Mouse (Mus musculus) regulatory T cell (primary cell): Measurements from ENCODE around the gene Obsl1.

Source experiments
- in situ Hi-C: fragments of 300-600 bp; cut with MboI, MseI; formaldehyde crosslinking; loops from one replicate; pipeline ENCODE4 v1.15.1; 2025; ENCODE audit warnings: high pct_unique_total_duplicates

Obsl1 gene

DNA sequence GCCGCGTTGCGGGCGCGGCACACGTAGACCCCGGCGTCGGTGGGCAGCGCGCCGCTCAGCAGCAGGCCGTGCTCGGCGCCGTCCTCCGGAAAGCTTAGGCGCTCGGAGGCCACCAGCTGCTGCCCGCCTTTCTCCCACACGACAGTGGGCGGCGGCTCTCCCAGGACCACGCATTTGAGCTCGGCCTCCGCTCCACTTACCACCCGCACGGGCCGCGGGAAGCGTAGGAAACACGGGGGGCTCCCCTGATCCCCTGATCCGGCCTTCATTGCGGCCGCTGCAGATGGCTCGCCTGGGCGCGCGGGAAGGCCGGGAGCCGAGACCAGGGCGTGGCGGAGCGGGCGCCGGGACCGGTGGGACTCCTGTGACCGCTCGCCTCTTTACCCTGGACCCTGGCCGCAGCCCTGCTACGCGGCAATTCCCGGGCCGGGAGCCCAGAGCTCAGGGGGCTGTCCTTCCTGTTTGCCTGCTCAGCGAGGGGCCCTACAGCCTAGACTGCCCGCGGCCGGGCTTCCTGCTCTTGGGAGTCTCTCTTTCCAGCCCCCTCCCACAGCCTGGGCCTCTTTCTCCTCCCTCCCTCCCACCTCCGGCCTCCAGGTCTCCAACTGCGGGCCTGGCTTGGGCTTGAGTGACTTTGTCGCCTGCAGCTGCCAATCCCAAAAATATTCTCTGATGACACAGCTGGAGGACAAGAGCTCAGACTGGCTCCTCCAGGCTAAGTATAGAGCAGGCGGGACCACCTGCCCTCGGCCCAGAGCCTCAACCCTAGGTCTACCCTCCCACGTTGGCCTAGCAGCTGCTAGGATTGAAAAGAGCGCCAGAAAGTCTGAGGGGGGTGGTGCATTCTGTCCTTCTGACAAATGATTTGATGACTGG, at the start of gene Obsl1:
TSS of gene Obsl1 (minus strand) at position 497 of the 876 bp plus-strand sequence.
- in situ Hi-C loops, result no loop called here

DNA sequence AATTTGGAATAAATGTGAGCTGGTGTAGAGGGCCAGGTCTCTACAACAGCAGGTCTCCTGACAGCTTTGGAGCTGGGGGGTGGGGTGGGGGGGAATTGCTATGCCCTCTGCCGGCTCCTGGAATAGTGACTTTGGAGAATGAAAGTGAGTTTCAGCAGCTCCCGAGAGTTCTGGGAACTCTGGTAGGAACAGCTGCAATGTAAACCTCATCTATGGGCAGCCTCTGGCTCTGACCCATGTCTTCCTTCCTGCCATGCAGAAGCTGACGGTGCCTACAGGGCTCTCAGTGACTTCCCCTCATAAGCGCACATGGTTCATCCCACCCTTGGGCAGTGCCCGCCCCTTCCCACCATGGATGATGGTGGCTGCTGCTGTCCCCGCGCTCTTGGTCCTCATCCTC, 49.4 kb upstream of the Obsl1 start:
- in situ Hi-C loops, result no loop called here

DNA sequence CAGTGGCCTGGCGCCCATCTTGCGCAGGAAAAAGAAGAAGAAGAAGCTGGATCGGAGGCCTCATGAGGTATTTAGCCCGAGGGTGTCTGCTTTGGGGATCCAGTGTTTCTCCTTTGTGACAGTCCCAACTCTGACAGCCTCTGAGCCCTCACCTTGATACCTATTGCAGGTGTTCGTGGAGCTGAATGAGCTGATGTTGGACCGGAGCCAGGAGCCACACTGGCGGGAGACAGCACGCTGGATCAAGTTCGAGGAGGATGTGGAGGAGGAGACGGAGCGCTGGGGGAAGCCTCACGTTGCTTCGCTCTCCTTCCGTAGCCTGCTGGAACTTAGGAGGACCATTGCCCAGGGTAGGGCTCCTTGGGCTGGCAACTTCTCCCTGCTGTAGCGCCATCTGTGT, 44.3 kb upstream of the Obsl1 start:
- in situ Hi-C loops, result loop anchor here (5.0 kb wide), 1 partner anchor 58 kb away; no protein-coding TSS in a partner anchor

DNA sequence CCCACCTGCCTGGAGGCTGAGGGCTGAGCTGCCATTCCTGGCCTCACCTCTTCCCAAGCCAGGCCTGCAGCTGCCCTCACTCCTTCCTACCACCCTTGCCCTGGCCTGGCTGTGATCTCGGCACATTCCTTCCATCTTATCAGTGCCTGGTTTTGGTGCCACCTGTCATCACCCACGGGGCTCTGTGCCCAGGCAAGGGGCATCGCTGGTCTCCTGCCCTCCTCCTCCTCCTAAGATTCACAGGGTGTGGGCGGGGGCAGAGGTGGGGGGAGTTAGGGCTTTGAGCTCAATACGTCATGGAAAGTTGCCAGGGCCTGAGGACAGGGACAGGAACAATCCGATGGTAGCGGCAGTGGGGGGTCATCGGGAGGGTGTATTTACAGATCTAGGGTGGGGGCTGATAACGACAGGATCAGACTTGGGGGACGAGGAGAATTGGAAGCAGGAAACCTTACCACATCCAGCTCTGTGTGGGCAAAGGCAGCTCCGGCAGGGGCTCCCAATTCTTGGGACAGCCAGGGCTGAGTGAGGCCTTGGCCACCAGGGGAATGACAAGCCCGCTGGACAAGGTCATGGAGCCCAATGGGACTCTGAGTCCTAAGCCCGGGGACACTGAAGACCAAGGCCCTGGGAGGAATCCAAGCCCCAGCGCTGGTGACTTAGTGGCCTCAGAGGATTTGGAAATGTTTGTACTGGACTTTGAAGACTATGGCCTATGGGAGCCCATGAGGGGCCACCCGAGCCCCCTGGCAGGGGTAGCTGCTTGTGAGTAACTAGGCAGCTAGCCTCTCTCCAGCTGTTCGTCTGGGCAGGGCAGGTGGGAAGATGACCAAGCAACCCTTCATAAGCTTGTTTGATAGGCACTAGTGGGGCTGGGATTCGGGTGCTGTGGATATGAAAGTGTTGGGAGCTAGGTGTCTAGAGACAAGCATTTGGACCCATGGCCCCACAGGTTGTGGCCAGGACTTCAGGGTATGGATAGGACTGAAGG, 43.3 kb upstream of the Obsl1 start:
- in situ Hi-C loops, result loop anchor here (5.0 kb wide), 1 partner anchor 57 kb away; no protein-coding TSS in a partner anchor

DNA sequence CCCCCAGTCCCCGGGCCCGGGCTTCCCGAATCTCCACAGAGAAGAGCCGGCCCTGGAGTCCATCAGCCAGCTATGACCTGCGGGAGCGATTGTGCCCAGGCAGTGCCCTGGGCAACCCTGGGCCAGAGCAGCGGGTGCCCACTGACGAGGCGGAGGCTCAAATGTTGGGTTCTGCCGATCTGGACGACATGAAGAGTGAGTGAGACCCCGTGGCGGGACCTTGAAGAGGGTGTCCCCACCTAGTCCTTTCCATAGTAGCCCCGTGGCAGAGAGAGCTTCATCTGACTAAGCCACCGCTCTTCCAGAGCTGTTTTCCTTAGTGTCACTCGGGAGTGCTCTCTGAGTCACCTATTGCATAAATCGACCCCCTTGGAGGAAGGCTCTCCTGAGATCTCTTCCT, 42.6 kb upstream of the Obsl1 start:
- in situ Hi-C loops, result no loop called here

DNA sequence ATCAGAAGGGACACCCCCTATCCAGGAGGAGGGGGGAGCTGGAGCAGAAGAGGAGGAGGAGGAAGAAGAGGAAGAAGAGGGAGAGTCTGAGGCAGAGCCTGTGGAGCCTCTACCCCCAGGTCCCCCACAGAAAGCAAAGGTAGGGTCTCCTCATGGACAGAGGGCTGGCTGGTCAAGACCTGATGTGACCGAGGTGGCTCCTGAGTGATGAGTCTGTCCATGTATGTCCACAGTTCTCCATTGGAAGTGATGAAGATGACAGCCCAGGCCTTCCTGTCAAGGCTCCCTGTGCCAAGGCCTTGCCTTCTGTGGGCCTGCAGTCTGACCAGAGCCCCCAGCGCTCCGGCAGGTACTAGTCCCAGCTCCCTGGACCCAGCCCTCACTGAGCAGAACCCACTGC, 41.8 kb upstream of the Obsl1 start:
- in situ Hi-C loops, result no loop called here

DNA sequence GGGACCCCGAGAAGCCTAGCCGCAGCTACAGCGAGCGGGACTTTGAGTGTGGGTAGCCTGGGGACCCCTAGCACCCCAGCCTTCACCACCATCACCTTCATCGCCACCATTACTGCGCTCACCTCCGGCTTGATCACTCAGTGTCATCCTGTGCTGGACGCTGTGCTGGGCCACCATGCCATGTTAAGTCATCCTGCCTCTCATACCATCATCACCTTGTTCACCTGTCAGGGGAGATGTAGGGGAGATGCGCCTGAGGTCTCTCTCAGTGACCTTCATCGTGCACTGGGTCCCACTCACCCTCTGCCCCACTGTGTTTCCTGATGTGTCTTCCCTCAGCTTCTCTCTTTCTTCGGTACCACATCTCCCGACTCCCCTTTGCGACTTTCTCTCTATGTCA, 41.1 kb upstream of the Obsl1 start:
- in situ Hi-C loops, result no loop called here

DNA sequence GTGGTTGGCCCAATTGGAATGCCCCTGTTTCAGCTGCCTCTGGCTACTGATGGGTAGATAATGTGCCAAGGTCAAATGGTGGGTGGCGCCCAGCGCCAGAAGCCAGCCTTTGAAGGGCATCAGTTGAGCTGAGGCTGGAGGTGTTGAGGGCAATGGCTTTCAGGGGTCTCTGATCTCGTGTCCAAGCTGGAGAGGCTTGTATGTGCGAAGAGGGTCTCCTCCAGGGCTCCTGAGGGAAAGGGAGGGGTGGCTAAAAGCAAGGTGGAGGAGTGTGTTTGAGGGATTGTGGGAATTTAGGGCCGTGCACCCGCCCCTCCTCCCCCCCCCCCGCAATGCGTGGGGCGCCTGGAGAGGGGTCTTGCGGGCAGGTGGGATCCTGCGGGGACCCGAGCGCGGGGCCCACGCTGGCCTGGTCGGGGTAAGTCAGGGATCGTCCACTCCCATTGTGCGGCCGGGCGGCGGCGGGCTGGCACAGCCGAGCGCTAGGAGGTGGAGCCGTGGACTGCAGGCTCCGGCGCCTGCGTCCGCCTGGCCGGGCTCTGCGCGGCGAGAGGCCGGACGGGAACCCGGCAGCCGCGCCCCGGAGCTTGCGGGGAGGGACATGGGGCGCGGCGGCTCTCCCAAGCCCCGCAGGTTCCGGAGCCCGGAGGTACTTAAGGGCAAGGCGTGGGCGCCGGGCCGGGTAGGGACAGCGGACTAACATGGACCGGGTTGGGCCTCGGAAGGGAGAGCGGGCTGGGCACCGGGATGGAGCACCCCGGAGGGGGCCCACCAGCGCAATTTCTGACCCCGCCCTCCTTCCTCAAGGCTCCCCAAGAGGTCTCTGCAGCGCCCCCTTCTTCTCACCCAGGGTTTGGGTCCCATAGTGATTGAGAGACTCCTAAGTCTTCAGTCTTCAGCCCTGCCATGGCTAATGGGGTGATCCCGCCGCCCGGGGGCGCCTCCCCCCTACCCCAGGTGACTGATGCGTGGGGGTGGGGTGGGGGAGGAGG, 40.0 kb upstream of the Obsl1 start, which contains the start of gene Slc4a3:
TSS of gene Slc4a3 (plus strand) at position 302 of the 992 bp plus-strand sequence.
- in situ Hi-C loops, result no loop called here

DNA sequence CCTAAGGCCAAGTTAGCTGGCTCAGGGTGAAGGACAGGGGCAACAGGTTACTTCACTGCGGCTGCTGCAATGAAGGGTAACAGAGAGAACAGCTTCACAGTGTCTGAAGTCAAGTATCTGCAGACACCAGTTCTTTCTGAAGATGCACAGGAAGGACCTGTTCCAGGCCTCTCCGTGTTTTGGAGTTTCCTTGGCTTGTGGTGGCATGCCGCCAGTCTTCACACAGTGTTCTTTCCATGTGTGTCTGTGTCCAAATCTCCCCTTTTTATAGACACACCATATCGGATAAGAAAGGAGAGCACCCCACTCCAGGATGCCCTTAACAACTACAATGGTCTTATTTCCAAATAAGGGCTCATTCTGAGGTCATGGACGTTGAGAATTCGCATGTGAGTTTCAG, 38.1 kb upstream of the Obsl1 start:
- in situ Hi-C loops, result no loop called here

DNA sequence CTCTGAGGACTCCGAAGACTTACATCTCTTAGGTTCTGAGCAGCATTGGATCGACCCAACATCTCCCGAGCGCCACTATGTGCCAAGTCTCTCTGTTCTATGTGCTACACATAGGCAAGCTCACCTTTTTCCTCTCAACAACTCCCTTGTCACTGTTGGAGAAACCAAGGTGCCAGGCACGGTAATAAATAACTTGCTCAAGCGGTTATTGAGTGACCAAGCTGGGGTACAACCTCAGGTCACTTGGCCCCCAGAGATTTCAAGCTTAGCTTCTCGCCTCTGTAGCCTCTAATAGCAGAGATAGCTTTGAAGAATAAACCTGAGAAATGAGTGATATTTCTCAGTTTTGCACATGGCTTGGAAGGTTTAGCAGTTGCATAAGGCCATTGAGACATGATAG, 35.2 kb upstream of the Obsl1 start:
- in situ Hi-C loops, result no loop called here

DNA sequence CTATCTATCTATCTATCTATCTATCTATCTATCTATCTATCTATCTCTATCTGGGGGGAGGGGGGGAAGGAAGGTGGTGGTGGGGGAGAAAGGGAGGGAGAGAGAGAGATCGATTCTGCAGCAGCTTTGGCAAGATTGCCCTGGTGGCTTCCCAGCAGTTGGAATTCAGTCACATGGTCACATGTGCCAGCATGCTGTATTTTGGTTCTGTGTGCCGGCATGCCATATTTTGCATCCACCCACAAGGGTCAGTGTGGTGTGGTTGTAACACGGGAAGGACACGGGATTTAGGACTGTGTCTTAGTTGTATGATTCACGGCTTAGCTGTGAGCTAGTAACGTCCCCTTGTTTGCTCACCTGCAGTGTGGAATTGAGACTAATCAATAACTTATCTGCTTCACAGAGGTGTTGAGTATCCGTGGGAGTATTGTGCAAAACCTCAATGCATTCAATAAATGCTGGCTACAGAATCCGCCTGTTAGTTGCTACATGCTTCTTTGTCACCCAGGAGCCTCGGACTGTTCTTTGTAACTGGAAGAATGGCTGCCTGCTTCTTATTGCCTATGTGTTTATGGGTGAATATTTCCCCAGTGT, 32.4 kb upstream of the Obsl1 start:
- in situ Hi-C loops, result no loop called here

DNA sequence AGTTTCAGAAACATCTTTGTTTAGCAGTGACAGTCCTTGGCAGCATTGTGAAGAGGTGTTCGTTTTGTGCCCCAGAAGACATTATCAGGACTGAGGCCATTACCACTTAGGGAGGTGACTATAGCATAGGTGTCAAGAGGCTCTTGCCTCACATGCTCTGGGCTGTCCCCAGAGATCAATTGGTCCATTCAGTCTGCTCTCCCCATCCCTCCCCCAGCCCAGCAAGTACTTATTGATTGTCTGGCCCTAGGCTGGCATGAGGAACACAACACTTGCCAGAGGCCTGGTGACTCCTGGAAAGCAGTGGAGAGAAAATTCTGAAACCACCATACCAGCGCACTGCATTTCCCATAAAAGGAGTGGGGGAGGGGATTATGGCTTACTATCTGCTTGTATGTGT, 31.3 kb upstream of the Obsl1 start:
- in situ Hi-C loops, result no loop called here

DNA sequence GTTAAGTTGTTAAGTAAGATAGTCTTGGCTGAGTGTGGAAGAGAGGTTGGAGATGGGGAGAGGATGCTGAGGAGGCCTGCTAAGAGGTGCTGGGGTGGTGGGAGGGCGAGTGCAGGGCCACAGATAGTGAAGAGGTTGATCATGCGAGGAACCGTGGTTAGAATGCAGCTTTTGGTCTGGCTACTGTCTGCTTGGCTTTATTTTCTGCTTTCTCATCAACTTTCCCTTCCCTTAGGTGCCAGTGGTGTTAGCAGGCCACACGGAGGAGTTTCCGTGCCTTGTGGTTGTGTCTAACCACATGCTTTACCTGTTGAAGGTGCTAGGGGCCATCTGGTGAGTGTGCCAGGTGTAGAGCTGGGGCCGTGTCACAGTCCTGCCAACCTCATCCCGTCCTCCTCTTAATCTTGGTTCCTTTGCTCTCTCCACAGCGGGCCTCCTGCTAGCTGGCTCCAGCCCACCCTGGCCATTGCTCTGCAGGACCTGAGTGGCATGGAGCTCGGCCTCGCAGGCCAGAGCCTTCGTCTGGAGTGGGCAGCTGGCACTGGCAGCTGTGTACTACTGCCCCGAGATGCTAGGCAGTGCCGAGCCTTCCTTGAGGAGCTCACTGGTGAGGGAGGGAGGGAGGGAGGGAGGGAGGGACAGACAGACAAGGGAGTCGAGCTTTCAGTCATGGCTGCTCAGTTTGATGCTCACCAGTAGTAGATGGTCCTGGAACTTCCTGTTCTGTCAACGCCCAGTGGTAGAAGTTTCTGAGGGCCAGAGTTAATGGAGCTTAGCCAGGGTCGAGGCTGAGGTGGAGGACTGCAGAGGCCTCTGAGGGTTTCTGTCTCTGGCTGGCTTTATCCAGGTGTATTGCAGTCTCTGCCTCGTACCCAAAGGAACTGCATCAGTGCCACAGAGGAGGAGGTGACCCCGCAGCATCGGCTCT, 27.3 kb upstream of the Obsl1 start:
- in situ Hi-C loops, result no loop called here

DNA sequence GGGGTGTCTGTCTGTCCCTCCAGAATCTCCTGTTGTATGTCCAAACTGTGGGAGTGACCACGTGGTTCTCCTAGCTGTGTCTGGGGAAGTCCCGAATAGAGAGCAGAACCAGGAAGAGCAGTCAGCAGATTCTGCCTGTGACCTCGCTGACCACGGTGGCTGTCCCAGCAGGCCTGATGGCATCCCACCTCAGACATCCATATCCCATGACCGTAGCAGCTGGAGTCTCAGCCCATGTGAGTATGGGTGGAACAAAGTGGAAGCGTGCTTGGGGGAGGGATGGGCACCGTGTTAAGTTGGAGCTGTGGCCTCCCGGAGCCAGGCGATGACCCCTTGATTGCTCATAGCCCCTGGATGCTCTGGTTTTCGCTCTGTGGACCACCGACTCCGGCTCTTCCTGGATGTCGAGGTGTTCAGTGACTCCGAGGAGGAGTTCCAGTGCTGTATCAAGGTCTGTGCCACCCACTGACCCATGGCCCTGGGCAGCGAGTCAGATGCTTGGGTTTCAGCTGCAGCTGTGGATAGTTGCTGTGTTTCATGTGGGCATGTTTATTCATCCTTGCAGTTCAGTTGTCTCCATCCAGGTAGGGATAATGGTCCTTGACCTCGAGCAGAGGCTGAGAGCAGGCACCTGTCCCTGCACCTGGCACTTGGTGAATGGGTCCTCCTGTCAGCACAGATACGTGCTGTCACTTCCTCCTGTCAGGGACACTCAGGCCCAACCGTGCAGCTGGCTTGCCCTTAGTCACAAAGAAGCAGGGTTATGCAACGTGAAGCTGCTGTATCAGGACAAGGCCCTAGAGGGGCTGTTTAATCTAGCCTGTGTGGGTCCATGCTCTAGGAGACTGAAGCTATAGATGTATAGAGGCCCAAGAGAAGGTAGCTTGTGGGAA, 26.3 kb upstream of the Obsl1 start:
- in situ Hi-C loops, result no loop called here

DNA sequence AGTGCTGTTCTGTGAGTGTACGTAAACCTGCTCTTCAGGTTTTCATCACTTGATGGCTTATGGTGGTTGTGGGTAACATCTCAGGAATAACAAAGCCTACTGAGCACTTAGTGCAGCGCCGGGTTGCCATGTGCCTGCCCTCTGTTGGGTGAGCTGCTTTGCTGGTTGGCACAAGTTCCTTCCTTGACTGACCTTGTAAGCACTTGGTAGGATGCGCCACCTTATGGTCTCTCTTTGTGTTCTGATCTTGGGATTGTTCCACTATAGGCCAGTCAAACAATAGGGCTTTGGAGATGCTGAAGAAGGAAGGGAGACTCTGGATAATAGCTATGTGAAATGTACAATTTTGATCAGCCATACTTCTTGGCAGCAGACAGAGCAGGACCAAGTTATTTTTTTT, 24.3 kb upstream of the Obsl1 start:
- in situ Hi-C loops, result no loop called here

DNA sequence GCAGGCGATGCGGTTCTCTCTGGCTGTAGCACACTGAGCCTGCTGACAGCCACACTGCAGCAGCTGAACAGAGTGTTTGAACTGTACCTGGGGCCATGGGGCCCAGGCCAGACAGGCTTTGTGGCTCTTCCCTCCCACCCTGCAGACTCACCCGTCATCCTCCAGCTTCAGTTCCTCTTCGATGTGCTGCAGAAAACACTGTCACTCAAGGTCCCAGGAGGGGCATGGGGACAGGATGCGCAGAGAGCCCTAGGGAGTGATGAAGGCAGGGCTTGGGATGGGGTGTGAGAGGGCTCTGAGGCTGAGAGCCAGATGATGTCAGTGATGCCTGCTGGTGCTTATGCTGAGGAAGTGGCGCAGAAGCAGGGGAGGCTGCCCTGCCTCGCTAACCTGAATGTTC, 18.4 kb upstream of the Obsl1 start:
- in situ Hi-C loops, result loop anchor here (5.0 kb wide), 1 partner anchor 47 kb away; the partner anchor contains the start of genes Chpf and Tmem198

DNA sequence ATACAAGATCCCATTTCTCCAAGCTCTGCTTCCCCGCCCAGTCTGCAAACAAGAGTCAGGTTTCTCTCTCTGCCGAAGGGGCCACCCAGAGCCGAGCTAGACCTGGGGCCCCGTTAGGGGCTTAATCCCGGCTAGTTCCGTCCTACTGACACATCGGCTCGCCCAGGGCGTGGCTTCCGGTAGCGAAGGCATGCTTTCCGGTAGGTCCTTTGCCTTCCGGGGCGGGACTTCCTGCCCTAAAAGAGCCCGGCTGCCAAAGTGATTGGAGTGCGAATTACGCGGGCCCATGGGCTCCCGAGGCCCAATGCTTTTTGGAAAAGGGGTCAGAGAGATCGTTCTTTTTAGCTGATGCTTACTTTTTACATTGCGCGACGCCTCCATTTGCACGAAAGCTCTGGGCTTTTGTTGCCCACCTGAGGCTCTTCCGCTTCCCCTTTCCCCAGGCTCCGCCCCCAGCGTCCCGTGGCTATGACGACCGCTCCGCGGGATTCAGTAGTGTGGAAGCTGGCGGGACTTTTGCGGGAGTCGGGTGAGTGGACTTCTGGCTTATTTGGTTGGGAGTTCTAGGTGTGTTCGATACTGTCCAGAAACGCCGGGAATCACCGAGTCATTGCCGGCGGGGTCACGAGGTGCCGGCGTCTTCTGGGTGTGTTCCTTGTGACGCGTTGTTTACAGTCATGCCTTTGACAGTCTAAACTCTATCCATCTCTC, 15.2 kb upstream of the Obsl1 start, which contains the start of gene Stk11ip:
TSS of gene Stk11ip (plus strand) at position 209 of the 711 bp plus-strand sequence.
- in situ Hi-C loops, result loop anchor here (5.0 kb wide), 1 partner anchor 44 kb away; the partner anchor contains the start of genes Chpf and Tmem198

DNA sequence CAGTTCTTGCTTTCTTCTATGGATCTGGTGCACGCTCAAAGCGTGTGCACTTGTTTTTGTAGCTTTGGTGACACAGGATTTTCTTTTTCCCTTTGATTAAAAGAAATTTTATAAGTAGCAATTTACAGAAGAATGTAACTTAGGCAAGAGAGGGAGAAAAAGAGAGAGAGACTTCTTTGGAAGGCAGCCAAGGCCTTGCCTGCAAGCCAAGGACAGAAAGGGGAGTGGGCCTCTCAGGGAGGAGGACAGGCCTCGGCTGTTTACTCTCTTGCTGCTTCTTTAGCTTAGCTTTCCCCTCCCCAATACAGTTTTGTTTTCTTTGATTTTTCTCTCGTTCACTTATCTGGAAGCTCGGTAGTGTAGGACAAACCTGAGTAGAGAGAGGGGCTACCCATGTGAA, 13.3 kb upstream of the Obsl1 start:
- in situ Hi-C loops, result no loop called here
